Mouse (Mus musculus): ENCODE results near the gene Zdhhc9. TPM values are rescaled to one million over a fixed set of nuclear protein-coding genes. Genes with fewer than 3 reads are reported as not detected.
A peak's percentile ranks its signal among the peaks of the same experiment; 100 is the strongest.

The Zdhhc9 gene
- polyA plus RNA-seq, 1 experiment from 2014 or later, result 2.6 TPM

DNA sequence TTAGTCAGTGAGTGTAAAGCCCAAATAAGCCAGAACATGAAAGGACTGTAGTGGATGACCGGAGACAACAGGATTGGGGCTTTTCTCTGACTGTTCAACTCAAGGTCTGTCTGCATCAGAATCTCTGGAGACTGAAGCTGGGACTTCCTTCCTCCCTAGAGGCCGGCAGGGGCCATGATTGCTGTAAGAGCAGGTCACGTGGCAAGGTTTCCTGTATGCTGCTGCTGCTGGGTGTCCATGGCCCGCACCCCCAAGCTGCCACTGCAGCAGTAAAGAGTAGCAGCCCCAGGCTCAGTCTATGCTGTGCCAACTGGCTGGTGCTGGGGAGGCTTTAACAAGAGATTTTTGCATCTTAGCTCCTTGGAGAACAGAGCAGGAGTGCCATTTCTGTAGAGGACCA is 62.4 kb downstream of the Zdhhc9 start, which contains the start of gene Sash3:
Sash3 (plus strand) TSS at position 175 of the 400 bp plus-strand sequence.
- Histone ChIP-seq H3K4me3 (no peak within 1 kb of the TSS), H3K4me1 (replicated peaks) (no peaks in the 10 kb centered on the region), H3K9ac (no peak within 1 kb of the TSS), H3K36me3 (no peaks in the 10 kb centered on the region), H3K9me3 (replicated peaks) (no peaks in the 10 kb centered on the region), H3K27ac (ENCODE audit: poor library complexity, severe bottlenecking) (no peak within 1 kb of the TSS), H3K27me3 (replicated peaks) (peaks cover 7% of the 10 kb centered on the region; the same call in 1 of the 2 replicates), H3K4me2 (no peak within 1 kb of the TSS)
- no peak for ATAC-seq (ENCODE audit: insufficient number of reproducible peaks, low FRiP score)
- WGBS, result 74% methylated on average over 4 of the region's 4 CpGs

- H3K9me3 ChIP-seq (replicated peaks), result no peaks in the 10 kb centered on the region
- H3K4me1 ChIP-seq (replicated peaks), result no peaks in the 10 kb centered on the region
- peak overlapping the region; percentile 35; the same call in 1 of the 2 replicates for H3K4me3 ChIP-seq
- peak overlapping the region; percentile 59 for H3K4me2 ChIP-seq
- H3K27me3 ChIP-seq (replicated peaks), result peaks cover 7% of the 10 kb centered on the region; the same call in 1 of the 2 replicates
- H3K36me3 ChIP-seq, result no peaks in the 10 kb centered on the region
- H3K27ac ChIP-seq (ENCODE audit: poor library complexity, severe bottlenecking), result no peak overlapping the region
- 0 out of 2 replicates have a peak overlapping the region, but pooled peaks have one; percentile 7 for H3K9ac ChIP-seq
- 0 out of 2 replicates have a peak, but pooled peaks have one; percentile 29 for ATAC-seq (ENCODE audit: insufficient number of reproducible peaks, low FRiP score)
- 36% methylated on average over 26 of the region's 26 CpGs for WGBS
Observed at GRCm38 (mm10) chrX:48143415-48144335, 65.0 kb downstream of the Zdhhc9 start.

- no peak overlapping the region for H3K27ac ChIP-seq (ENCODE audit: poor library complexity, severe bottlenecking)
- H3K4me1 ChIP-seq (replicated peaks), result no peaks in the 10 kb centered on the region
- H3K36me3 ChIP-seq, result no peaks in the 10 kb centered on the region
- H3K4me3 ChIP-seq, result no peak overlapping the region
- ATAC-seq (ENCODE audit: insufficient number of reproducible peaks, low FRiP score), result no peak
- WGBS, result 53% methylated on average over 6 of the region's 6 CpGs
- H3K27me3 ChIP-seq (replicated peaks), result 0 out of 2 replicates have a peak, but pooled peaks cover 5% of the 10 kb centered on the region
- H3K9me3 ChIP-seq (replicated peaks), result no peaks in the 10 kb centered on the region
- H3K4me2 ChIP-seq, result no peak overlapping the region
- no peak overlapping the region for H3K9ac ChIP-seq
Observed at GRCm38 (mm10) chrX:48141481-48141880, 67.2 kb downstream of the Zdhhc9 start.

DNA sequence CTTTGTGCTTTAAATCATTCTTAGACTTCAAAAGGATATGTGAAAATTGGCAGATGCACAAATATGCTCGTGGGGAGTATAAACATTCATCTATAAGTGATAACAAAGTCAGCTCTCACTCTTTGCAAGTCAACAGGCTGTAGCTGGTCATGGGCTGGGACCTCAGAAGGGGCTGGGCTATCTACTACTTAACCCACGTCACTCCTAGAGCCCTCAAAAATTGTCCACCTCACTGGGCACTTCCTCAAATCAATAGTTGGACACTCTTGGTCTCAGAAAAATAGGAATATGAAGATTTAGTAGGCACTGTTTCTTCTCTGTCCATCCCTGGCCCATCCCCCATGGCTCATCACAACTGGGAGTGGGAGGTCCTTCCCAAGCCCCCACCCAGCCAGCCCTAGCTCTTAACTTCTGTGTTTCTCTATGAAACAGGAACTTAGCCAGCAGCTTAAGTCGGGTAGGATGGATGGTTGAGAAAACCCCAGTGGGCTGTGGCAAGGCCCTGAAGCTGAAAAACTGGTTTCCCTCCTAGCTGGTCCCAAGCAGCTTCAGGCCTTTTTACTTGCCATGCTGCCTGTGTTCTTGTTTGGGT is 68.3 kb downstream of the Zdhhc9 start:
- 40% methylated on average over 3 of the region's 3 CpGs for WGBS
- Histone ChIP-seq H3K27ac (ENCODE audit: poor library complexity, severe bottlenecking) (no peak overlapping the region), H3K9me3 (replicated peaks) (no peaks in the 10 kb centered on the region), H3K4me1 (replicated peaks) (no peaks in the 10 kb centered on the region), H3K9ac (no peak overlapping the region), H3K36me3 (no peaks in the 10 kb centered on the region), H3K4me2 (no peak overlapping the region), H3K27me3 (replicated peaks) (0 out of 2 replicates have a peak, but pooled peaks cover 8% of the 10 kb centered on the region), H3K4me3 (no peak overlapping the region)
- ATAC-seq (ENCODE audit: insufficient number of reproducible peaks, low FRiP score), result no peak

DNA sequence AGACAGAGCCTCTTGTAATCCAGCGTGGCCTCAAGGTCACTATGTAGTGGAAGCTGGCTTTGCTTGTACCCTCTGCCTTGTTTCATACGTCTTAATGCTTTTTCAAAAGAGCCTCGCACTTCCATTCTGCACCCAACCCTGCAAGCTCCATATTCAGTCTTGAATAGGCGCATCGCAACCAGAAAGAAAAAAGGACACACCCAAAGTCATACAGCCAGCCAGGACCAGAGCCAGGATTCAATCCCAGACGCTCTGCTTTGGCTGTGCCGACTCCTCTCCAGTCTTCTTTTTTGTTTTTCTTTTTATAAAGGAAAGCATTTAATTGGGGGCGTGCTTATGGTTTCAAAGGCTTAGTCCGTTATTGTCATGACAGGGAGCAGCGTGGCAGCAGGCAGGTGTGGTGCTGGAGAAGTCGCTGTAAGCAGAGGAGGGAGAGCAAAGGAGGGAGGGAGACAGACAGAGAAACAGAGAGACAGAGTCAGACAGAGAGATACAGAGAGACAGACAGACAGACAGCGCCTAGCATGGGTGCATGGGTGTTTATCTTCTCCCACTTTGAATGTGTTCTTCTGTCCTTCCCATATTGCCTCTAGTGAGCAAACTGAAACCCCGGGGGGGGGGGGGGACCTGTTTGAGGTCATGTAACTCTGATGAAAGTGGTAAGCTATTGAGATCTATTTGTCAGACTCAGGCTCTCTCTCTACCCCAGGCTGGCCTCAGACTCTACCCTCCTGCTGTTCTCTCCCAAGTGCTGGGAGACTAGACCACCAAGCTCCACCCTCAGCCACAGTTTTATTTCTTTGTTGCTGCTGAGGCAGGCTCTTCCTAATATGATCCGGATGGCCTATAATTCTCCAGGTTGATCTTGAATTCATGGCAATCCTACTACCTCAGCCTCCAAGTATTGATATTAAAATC is 69.1 kb downstream of the Zdhhc9 start:
- ATAC-seq (ENCODE audit: insufficient number of reproducible peaks, low FRiP score), result no peak
- Histone ChIP-seq H3K4me2 (no peak overlapping the region), H3K36me3 (no peaks in the 10 kb centered on the region), H3K9ac (no peak overlapping the region), H3K4me3 (no peak overlapping the region), H3K4me1 (replicated peaks) (no peaks in the 10 kb centered on the region), H3K9me3 (replicated peaks) (no peaks in the 10 kb centered on the region), H3K27ac (ENCODE audit: poor library complexity, severe bottlenecking) (no peak overlapping the region), H3K27me3 (replicated peaks) (0 out of 2 replicates have a peak, but pooled peaks cover 10% of the 10 kb centered on the region)
- WGBS, result 56% methylated on average over 14 of the region's 14 CpGs

GRCm38 (mm10) chrX:48138539-48139275 is 70.0 kb downstream of the Zdhhc9 start:
- no peak overlapping the region for H3K27ac ChIP-seq (ENCODE audit: poor library complexity, severe bottlenecking)
- no peak for ATAC-seq (ENCODE audit: insufficient number of reproducible peaks, low FRiP score)

GRCm38 (mm10) chrX:48138011-48138410 is 70.7 kb downstream of the Zdhhc9 start:
- H3K27me3 ChIP-seq (replicated peaks), result 0 out of 2 replicates have a peak, but pooled peaks cover 10% of the 10 kb centered on the region
- WGBS, result 56% methylated on average over 6 of the region's 6 CpGs
- ATAC-seq (ENCODE audit: insufficient number of reproducible peaks, low FRiP score), result no peak
- H3K27ac ChIP-seq (ENCODE audit: poor library complexity, severe bottlenecking), result no peak overlapping the region
- H3K36me3 ChIP-seq, result no peaks in the 10 kb centered on the region
- H3K9ac ChIP-seq, result no peak overlapping the region
- H3K9me3 ChIP-seq (replicated peaks), result no peaks in the 10 kb centered on the region
- H3K4me3 ChIP-seq, result no peak overlapping the region
- no peak overlapping the region for H3K4me2 ChIP-seq
- H3K4me1 ChIP-seq (replicated peaks), result no peaks in the 10 kb centered on the region

More at GRCm38 (mm10) chrX:48138539-48139275, 70.0 kb downstream of the Zdhhc9 start:
- no peaks in the 10 kb centered on the region for H3K4me1 ChIP-seq (replicated peaks)
- H3K9me3 ChIP-seq (replicated peaks), result no peaks in the 10 kb centered on the region
- WGBS, result 47% methylated on average over 7 of the region's 7 CpGs
- 0 out of 2 replicates have a peak, but pooled peaks cover 10% of the 10 kb centered on the region for H3K27me3 ChIP-seq (replicated peaks)
- H3K4me2 ChIP-seq, result no peak overlapping the region
- no peak overlapping the region for H3K9ac ChIP-seq
- no peak overlapping the region for H3K4me3 ChIP-seq
- no peaks in the 10 kb centered on the region for H3K36me3 ChIP-seq

DNA sequence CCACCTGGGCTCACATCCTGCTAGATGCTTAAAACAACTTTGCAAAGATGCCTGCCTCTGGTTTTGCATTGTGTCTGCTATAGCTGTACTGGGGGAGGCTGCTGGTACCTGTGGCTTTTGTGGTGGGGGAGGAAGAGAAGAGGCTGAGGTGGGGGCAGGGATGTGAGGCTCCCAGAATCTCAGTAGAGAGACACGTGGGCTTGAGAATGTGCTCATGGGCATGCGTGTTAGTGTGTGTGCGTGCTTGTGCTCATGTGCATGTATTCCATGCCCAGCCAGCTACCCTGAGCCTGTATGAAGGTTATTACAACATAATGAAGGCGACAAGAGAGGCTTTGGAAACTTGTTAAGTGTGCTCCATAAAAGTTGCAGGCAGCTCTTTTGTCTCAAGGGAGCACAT is 71.7 kb downstream of the Zdhhc9 start:
- Histone ChIP-seq H3K4me1 (replicated peaks) (no peaks in the 10 kb centered on the region), H3K27ac (ENCODE audit: poor library complexity, severe bottlenecking) (no peak overlapping the region), H3K4me2 (no peak overlapping the region), H3K27me3 (replicated peaks) (0 out of 2 replicates have a peak, but pooled peaks cover 10% of the 10 kb centered on the region), H3K9ac (no peak overlapping the region), H3K4me3 (no peak overlapping the region), H3K36me3 (no peaks in the 10 kb centered on the region), H3K9me3 (replicated peaks) (no peaks in the 10 kb centered on the region)
- ATAC-seq (ENCODE audit: insufficient number of reproducible peaks, low FRiP score), result no peak
- 87% methylated on average over 4 of the region's 4 CpGs for WGBS

- Histone ChIP-seq H3K36me3 (no peaks in the 10 kb centered on the region), H3K27me3 (replicated peaks) (peaks cover 6% of the 10 kb centered on the region; the same call in 1 of the 2 replicates), H3K4me1 (replicated peaks) (no peaks in the 10 kb centered on the region), H3K4me2 (no peak overlapping the region), H3K27ac (ENCODE audit: poor library complexity, severe bottlenecking) (no peak overlapping the region), H3K9ac (no peak overlapping the region), H3K4me3 (no peak overlapping the region), H3K9me3 (replicated peaks) (no peaks in the 10 kb centered on the region)
- WGBS, result 60% methylated on average over 1 of the region's 1 CpGs
- no peak for ATAC-seq (ENCODE audit: insufficient number of reproducible peaks, low FRiP score)
Observed at GRCm38 (mm10) chrX:48129167-48129566, 79.5 kb downstream of the Zdhhc9 start.

All from heart, embryonic 12.5 days (tissue).